Mouse (Mus musculus) layer of hippocampus, postnatal 10 days (tissue): Measurements from ENCODE around the gene Srpx. TPM values are rescaled to one million over a fixed set of nuclear protein-coding genes. Genes with fewer than 3 reads are reported as not detected.

Experiments used
- DNase-seq, 2 experiments: peaks; one replicate each; pipeline ENCODE4 v3.0.0; 2021; ENCODE audit warnings: low spot score in 2 of 2
- long read RNA-seq: library from polyadenylated mRNA; stranded (forward); transcript quantifications from one replicate; pipeline ENCODE4 v2.0.0, GENCODE M21; 2023
- total RNA-seq, 2 experiments: library from RNA; stranded (reverse); gene quantifications; 2 replicates each; pipeline ENCODE4 v1.2.3; 2021

Srpx gene
- 1 to 10 TPM in 1 of 2 experiments, under 1 TPM in 1; 0.73 to 1.1 TPM for total RNA-seq
- long read RNA-seq, partial matches to known transcripts, result 0 of 1 reads
- long read RNA-seq, other reads (novel, unspliced or antisense), result 0 of 1 reads

DNA sequence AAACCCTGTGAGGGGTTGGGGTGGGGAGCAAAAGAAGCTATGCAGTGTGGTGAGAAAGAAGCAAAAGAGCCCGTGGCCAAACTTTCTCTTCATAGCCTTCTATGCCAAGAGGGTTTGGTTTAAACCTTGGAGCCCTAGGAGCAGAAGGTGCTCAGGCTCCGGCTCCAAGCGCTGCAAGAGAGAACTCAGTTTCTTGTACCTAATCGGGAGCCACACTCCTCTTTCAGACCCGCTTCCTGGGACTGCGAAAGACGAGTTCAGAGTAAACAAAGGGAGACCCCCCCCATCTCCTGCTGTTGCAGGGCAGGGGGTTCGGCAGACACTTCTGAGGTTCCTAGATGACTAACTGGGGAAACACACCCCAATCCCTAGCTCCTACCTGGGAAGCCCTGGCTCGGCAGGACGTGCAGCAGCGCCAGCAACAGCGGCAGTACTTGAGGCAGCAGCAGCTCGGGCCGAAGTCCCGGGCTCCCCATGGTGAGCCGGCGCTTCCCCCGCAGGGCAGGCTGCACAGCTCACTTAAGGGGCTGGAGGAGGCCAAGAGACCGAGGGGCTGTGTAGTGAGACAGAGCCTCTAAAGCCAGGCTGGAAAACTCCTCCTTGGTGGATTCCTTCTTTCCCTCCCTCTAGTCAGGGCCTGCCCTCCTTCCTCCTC, at the start of gene Srpx:
Gene Srpx, minus strand, starts transcription at position 645 of the 655 bp plus-strand sequence.
- no peak for DNase-seq

DNA sequence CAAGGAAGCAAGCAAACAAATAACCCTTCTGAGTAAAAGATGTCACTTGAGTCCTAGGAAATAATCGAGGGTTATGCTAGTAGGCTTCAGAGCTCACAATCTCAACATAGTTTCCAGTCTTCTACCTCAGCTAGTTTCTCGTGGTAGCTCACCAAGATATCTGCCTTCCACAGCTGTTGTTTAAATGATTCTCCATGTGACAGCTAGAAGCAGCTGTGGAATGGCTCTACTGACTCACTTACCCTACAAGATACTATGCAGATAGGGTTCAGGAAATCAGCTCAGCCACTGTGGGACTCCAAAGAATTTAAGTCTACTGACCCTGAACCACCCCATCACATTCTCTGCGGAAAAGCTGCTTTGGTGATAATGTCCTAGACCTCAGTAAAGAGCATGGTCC, 34.9 kb upstream of the Srpx start:
- DNase-seq, result no peak

DNA sequence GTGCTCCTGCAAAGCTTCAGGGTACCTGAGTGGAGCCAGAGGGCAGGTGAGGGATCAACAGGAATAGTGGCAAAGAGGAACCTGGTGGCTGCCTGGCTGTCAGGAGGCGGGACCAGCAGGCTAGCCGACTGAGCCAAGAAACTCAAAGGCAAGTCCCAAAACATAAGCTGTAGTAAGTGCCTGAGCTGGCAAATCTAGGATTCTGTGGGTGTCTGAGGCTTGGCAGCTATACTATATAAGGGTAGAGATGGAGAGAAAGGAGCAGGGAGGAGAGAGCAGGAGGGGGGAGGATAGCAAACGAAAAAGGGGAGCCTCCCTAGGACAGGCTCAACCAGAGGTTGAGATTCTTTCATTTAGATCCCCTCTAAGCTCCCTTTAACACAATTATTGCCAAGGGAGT, 1.7 kb downstream of the Srpx start:
- peak in 1 of 2 experiments; percentile 13 for DNase-seq

DNA sequence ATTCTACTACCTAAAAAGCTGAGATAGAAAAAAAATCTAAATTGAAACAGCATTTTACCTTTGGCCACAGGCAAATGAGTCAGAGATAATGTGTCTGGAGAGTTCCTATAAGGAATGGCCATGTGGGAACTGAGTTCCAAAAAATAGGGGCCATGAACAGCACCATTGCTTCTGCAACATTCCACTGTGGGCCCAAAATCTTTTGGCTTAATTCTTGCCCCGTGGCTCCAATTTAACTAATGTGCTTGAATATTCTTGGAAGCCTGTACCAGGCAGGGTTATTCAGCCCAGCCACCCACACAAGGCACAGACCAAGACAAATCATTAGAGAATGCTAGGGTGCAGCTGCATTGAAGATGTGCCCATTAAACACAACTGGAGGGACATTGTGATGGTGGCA, 6.8 kb downstream of the Srpx start:
- no peak for DNase-seq

DNA sequence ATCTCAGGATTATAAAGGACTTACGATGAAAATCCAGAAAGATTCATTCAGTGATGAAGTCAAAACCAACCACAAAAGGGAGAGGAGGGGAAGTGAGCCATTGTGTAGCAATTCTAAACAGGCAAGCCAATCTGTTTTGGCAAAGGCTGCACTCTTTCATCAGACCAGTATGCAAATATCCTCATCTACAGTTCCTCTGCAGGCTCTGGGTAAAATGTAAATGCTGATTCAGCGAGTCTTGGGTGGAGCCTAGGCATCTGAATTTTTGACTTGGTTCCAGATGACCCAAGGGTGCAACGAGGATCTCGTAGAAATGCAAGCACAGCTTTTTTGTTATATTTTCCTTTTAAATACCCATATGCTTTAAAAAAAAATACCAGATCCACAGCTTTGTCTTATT, 9.0 kb downstream of the Srpx start:
- DNase-seq, result no peak

DNA sequence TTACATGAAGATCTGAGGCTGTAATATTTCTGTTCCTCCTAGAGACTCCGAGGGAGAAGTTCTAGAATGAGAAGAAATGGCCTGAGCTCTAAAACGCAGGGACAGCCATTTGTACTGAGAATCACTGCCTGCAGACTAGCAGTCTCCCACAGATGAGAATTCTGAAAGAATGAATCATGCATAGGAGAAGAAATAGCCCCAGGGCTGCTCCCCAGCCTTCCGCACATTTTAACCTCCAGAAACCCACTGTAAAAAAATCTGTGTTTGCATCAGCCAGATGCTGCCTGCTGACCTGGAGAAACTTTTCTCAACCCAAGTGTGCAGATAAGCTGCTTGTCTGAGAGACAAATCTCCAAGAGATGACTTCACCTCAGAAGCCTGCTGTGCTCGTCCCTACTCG, 12.0 kb downstream of the Srpx start:
- DNase-seq, result no peak

DNA sequence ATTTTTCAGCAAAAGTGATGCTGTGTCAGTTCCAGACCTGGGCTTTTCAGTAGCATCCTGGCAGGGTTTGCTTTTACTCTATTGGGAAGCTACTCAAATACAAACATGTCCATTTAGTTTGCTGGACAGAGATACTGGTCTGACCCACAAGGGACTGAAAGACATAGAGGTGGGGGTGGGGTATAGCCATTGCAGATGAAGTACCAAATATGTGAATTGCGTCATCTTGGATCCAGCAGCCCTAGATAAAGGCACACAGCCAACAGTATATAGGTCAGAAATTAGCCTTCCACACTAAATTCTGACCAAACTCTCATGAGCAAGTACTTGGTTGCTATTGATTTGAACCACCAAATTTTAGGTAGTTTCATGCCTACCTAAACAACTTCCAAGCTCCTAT, 14.8 kb downstream of the Srpx start:
- no peak for DNase-seq

DNA sequence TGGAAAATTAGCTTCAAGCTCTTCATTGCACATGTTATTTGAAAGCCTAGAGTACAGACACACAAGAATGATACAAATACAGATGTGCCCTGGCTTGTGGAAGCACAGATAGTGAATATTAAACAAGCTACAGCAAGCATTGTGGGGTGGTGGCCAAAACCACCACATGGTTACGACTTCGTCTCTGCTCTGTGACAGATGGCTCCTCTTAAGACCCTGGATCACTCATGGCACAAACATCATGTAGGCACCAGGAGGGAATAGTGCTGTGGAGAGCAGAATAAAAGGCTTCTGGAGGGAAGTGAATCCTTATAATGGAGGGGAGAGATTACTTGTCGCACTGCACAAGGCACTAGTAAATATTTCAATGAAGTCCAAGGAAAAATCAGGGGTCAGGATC, 21.7 kb downstream of the Srpx start:
- DNase-seq, result no peak

DNA sequence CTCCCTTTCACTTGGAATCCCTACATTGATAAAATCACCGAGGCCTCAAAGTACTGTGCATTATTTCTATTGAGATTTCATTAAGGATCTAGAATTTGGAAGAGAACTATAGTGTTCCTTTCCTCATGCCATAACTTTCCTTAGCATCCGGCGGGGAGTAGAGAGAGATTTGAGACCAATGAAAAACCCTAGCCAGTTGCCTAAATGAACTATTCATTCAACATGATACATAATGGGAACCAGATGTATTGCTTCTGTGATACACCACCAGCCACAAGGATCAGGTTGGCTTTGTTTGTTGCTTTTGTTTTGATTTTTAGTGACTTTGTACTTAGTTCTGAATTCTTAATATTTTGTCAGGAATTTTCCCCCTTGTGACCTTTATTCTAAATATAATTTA, 37.1 kb downstream of the Srpx start:
- no peak for DNase-seq

DNA sequence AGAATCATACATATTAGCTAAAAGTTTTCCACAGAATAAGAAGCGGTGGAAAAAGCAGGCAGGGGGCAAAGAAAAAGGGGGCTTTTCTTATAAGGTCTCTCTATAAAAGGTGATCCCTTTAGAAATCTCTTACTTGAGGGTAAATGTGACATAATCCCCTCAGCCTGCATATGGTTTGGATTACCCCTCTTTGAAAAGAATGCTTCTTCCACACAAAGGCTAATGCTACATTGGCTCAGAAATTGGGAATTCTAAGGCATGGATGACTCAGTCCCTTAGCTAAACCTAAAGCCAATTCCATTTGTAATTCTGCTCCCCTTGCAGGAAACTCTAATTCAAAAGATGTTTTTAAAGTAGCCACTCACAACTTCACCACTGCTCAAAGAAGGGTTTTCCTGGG, 37.5 kb downstream of the Srpx start:
- DNase-seq, result no peak

DNA sequence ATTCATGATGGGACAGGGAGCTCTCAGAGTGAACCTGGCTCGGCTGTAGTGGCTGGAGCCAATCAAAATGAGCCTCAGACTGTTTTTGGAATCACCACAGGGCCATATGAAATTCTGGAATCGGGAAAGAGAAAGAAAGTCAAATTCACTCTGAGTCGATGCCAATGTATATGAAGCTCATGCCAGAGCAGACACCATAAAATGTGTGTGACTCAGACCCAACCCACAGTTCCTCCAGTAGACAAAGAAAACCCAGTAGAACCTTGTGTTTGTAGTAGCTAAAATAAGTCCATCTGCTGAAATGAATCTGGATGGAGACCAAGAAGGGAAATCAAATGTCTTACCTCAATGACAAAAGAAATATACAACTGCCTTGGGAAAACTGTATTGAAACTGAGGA, 43.5 kb downstream of the Srpx start:
- no peak for DNase-seq

DNA sequence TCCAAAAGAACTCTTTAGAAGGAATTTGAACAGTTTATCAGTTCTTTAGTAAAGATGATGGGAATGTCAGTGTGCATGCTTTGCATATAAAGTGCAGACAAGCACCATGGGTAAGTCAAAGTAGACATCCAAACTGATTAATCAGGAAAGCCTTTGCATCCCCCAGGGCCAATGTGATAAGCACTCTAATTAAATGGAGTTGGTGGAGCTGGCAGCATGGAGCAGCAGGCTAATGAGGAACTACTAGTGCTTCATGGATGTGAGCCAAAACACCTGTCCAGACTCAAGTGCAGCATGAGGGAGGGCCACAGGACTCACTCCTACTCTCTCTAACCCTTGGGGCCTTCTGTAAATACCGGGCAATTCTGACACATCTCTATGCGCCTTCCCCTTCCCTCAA, 46.0 kb downstream of the Srpx start:
- DNase-seq, result no peak

DNA sequence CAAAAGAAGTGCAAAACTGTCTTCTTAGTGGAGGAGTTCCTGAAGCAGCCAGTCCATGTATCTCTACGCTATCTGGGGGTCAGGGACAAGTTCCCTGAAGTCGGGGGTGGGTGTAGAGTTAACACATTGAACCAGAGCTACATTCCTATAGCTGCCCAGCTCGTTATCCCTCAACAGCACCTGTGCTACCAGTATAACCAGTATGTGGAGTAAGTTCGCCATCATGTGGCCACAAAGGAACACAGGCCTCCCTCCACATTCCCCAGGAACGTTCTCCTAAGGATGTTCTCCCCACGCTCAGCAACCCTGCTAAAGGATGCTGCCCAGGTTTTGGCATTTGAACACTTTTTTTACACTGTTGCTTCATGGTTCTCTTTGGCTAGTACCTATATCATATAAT, 46.8 kb downstream of the Srpx start:
- peak; percentile 32 to 39 for DNase-seq

DNA sequence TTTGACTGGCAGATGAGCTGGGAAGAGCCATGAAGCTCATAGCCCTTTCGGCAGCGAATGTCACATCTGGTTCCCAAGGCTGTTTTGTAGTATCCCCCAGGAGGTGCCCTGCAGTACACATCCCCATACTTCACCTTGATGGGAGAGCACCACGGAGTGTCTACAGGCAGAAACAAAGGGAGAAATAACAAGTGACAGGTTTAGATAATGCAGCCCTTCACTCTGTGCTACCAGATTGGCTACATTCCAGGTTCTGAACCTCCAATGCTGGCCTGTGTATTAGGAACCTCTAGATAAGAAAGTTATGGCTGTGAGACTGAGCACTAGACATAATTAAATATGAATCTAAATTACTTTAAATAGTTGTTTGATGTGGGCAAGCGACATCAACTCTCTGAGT, 48.1 kb downstream of the Srpx start:
- DNase-seq, result no peak

DNA sequence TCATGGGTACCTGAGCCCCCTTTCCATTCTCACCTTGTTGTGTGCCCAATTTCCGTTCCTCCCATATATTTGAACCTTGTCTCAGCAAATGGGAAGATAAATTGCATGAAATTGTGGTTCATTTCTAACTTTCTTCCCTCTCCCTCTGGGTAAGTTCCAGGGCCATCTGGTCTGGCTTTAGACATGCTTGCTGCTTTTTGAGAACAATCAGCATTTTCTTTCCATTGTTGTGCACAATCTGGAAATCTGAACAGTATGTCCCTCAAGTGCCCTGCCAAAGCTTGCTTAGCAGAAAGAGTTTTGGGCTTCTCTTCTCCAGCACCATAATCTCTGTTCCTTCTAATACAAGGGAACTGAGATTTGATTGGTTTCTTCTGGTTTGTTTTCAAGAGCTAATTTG, 53.7 kb downstream of the Srpx start:
- DNase-seq, result no peak

DNA sequence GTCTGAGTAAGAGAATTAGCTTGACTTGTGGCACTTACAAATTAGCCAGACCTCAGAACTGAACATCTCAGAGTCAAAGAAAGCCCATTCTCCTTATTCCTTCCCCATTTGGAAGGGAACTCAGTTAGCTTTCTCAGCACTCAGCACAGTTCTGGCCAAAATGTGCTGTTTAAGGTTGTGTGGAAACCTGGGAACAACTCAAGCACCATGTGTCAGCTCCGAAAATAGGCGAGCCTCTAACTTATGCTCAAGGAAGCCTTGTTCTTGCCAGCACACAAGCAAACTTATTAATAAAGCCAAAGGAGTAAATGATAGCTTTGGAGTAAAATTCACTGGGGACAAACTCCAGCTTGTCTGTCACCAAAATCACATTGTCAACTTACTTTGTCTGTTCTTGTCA, 54.1 kb downstream of the Srpx start:
- DNase-seq, result no peak

DNA sequence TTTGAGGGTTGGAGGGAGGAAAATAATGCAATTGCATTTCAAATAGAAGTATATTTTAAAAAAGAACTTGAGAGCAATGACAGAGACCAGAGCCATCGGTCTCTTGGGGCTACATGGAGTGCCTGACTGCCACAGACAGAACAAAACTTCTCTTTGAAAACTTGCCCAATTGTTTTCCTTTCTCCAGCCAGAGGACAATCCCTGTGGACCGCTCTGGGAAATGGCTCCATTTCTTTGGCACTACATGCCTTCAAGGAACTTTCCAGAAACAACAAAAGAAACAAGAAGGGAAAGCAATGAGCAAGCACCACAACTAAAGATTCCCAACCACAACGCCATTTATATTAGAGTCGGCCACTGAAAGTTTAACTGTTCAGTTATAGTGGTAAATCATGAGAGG, 55.3 kb downstream of the Srpx start:
- DNase-seq, result no peak

DNA sequence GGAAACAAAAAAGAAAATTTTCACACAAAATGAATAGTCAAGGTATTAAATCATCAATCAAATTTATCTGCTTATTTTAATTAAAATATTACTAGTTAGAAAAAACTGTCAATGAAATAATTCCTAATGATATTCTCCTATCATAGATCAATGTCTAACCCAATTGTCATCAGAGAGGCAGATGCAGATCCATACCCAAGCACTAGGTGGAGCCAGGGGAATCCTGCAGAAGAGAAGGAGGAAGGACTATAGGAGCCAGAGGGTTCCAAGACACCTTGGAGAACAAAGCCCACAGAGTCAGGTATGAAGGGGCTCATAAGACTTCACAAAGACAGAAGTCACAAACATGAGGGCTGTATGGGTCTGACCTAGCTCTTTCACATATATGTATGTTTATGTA, 82.8 kb downstream of the Srpx start:
- DNase-seq, result peak in 1 of 2 experiments; percentile 13

DNA sequence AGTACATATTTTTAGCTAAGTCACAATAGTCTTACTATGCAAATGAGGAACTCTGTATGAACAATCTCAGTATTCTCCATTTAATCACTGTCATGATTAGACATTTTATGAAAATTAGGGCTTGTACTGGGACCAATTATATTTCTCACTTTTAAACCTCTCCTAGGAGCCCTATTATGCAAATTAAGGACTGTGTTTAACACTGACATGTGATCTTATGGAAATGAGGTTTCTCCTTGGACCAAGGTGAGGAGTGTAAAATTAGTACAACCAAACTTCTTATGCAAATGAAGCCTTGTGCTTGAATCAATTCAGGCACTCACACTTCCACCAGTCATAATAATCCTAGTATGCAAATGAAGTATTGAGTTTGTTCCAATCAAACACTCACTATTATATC, 107.3 kb downstream of the Srpx start:
- DNase-seq, result no peak

DNA sequence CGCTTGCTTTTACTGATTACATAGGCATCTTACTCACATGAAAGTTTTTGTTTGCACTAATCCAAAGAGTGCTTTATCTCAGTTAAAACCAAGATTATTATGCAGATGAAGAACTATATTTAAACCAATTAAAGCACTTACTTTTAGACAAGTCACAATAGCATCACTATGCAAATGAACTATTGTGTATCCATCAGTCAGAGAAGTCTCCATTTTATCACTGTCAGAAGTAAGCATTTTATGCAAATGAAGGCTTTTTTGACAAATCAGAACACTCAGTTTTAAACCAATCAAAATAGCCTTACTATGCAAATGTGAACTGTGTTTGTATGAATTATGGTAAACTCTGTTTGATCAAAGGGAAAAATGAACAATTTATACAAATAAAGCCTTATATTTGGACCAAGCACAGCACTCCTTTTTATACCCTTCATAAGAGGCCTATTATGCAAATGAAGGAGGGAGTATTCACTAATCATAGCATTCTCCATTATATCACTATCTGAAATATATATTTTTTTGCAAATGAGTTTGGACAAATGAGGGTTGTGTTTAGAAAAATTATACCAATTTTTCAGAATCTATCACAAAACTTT, 109.7 kb downstream of the Srpx start:
- DNase-seq, result no peak

DNA sequence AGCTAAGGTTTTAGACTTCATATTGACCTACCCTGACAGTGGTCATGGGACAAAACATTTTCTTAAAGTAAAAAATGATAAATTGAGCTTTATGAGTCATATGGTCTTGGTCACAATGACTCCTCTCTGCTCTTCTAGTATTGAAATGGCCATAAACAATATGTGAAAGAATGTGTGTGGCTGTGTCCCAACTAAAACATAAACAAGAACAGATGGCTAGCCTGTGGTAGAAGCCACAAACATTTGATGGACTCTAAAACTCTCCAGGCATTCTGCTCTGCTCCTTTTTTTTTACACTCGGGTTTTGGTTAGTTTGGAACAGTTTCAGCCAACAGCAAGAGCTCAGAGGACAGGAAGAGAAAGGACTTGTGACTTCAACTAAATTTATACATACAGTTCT, 111.6 kb downstream of the Srpx start:
- no peak for DNase-seq

DNA sequence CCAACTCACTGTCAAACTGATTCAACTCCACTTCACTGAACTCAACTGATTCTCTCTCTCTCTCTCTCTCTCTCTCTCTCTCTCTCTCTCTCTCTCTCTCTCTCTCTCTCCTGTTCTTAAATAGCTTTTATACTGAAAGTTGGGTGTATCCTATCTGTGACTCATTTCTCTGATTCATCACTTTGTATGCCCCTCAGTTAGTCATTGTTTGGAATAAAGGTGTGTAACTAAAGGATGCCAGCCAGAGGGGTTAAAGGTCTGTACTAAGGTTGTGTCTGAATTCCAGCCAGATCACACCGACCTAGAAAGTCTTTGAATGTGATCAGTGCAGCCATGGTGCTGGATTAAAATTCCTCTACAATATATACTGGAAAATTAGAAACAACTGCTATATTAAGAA, 116.8 kb downstream of the Srpx start:
- no peak for DNase-seq
